In genomic region chr3:143631183-143631582, GRCm38 (mm10) we compare ENCODE assay signal across 11 mouse cellular contexts.
A peak's percentile ranks its signal among the peaks of the same experiment; 100 is the strongest.
DNase-seq lines count a peak whose midpoint lies in the region; ATAC-seq lines count a peak whose summit lies in the region.
"Had no signal": no experiment of that assay in that cellular context is flagged by ENCODE, and none has a peak within 500 bp of the region (broad histone marks: within the 10 kb centered on the region; RNA-seq: fewer than 3 reads in every experiment).

No protein-coding gene starts in this region.

- peaks cover 18% of the 10 kb centered on the region for H3K4me1 ChIP-seq in kidney, embryonic 16.5 days (ENCODE audit: insufficient read depth, low read length)
- H3K4me1 ChIP-seq: forebrain, embryonic 10.5 days; intestine, embryonic 15.5 days; neural tube, embryonic 12.5 days had no signal

- H3K9me3 ChIP-seq in kidney, embryonic 16.5 days (ENCODE audit: low read length) = no peaks in the 10 kb centered on the region
- H3K9me3 ChIP-seq: forebrain, embryonic 10.5 days; intestine, embryonic 15.5 days; neural tube, embryonic 12.5 days had no signal

- intact Hi-C loops in gastrocnemius, postnatal 14 days (cut with DNase I; ENCODE audit: low total_unique reads) = no loop called here
- intact Hi-C loops in heart, postnatal 10 days (cut with DNase I) = no loop called here

- DNase-seq in kidney, adult 9 months = no peak
- DNase-seq in gastrocnemius, postnatal 14 days = peak; percentile 42
- DNase-seq in heart, postnatal 10 days = peak; percentile 51 to 62
- peak; percentile 8 for DNase-seq in lung, postnatal 14 days
- no peak for DNase-seq in cerebellum, postnatal 36 days
- DNase-seq in right cerebral cortex, adult 2 months (ENCODE audit: low spot score in 2 of 2) = no peak
- DNase-seq: right cerebral cortex, postnatal 4 days had no signal

- ATAC-seq in kidney, embryonic 16.5 days (ENCODE audit: low FRiP score, low TSS enrichment) = no peak; the same call in 1 of the 2 replicates
- ATAC-seq: intestine, embryonic 15.5 days had no signal

- WGBS in kidney, embryonic 16.5 days = 24% methylated on average over 10 of the region's 10 CpGs

- no peak overlapping the region for H3K9ac ChIP-seq in kidney, embryonic 16.5 days (replicated peaks; ENCODE audit: low read length)
- H3K9ac ChIP-seq: intestine, embryonic 15.5 days; neural tube, embryonic 12.5 days had no signal

- no peaks in the 10 kb centered on the region for H3K27me3 ChIP-seq in kidney, embryonic 16.5 days (ENCODE audit: insufficient read depth, low read length)
- H3K27me3 ChIP-seq: intestine, embryonic 15.5 days; neural tube, embryonic 12.5 days had no signal

- H3K4me2 ChIP-seq in kidney, embryonic 16.5 days (replicated peaks; ENCODE audit: low read depth, low read length) = peak overlapping the region; percentile 26; the same call in 1 of the 2 replicates
- H3K4me2 ChIP-seq: intestine, embryonic 15.5 days; neural tube, embryonic 12.5 days had no signal

- no peaks in the 10 kb centered on the region for H3K36me3 ChIP-seq in kidney, embryonic 16.5 days (ENCODE audit: insufficient read depth, low read length)
- H3K36me3 ChIP-seq: forebrain, embryonic 10.5 days; intestine, embryonic 15.5 days; neural tube, embryonic 12.5 days had no signal

- H3K27ac ChIP-seq in kidney, embryonic 16.5 days (ENCODE audit: low read length) = no peak overlapping the region
- H3K27ac ChIP-seq: forebrain, embryonic 10.5 days; intestine, embryonic 15.5 days; neural tube, embryonic 12.5 days had no signal

- no peak overlapping the region for H3K4me3 ChIP-seq in kidney, embryonic 16.5 days (ENCODE audit: low read length)
- H3K4me3 ChIP-seq: forebrain, embryonic 10.5 days; intestine, embryonic 15.5 days; neural tube, embryonic 12.5 days had no signal

Comparison
In these comparisons a context has a peak if more than half of its experiments do, and no peak if none do; other contexts are left out.
1. DNase-seq: peak in gastrocnemius, postnatal 14 days (single experiment), heart, postnatal 10 days (2 of 2) and lung, postnatal 14 days (single experiment); none in kidney, adult 9 months (single experiment), cerebellum, postnatal 36 days (0 of 2) and right cerebral cortex, adult 2 months (0 of 2).